Mouse (Mus musculus) B cell, adult 67 days (primary cell): ENCODE measurements around the gene Sowahb. TPM values are rescaled to one million over a fixed set of nuclear protein-coding genes. Genes with fewer than 3 reads are reported as not detected.

Experiments used
- total RNA-seq, 2 experiments: library from RNA; stranded (reverse); gene quantifications; 4 replicates each; pipeline ENCODE4 v1.2.4; 2023

The Sowahb gene
- total RNA-seq, result under 1 TPM in 1 of 2 experiments, not detected in 1; 0.15 TPM

GRCm38 (mm10) chr5:93044584-93045370 lies at the start of gene Sowahb:
Sowahb (minus strand) TSS chr5:93045022.

GRCm38 (mm10) chr5:93092857-93093622 lies 48.2 kb upstream of the Sowahb start, which contains the start of gene Sept11:
Sept11 (plus strand) TSS chr5:93093437.

Other genes with a start within 250 kb of the Sowahb start
- gene Sept11, start 48.4 kb upstream of the Sowahb start, total RNA-seq, result 100 to 1,000 TPM; 113 to 126 TPM
- 100 to 1,000 TPM; 160 to 188 TPM for gene Ccni, start 161.5 kb upstream of the Sowahb start, total RNA-seq
- gene 2010109A12Rik, start 161.5 kb upstream of the Sowahb start, total RNA-seq, result 1 to 10 TPM; 1.9 to 3.1 TPM
- 10 to 100 TPM; 76.7 to 80.5 TPM for gene Ccng2, start 222.2 kb upstream of the Sowahb start, total RNA-seq